Mouse (Mus musculus) CD4-positive naive resting alpha-beta T cell, adult 57 days (primary cell): ENCODE measurements around the gene Cwf19l2. TPM values are rescaled to one million over a fixed set of nuclear protein-coding genes. Genes with fewer than 3 reads are reported as not detected.

Experiments
- total RNA-seq: library from RNA; stranded (reverse); gene quantifications from one replicate; pipeline ENCODE4 v1.2.4, GENCODE M21; 2023

Cwf19l2 gene
- total RNA-seq: 34.2 TPM

GRCm38 (mm10) chr9:3403251-3404208, at the start of gene Cwf19l2:
TSS of gene Cwf19l2 (plus strand) at chr9:3403592.

Other genes with a start within 250 kb of the Cwf19l2 start
- 18.3 TPM for gene Alkbh8, start 68.5 kb upstream of the Cwf19l2 start, total RNA-seq
- not detected for gene Gucy1a2, start 129.2 kb downstream of the Cwf19l2 start, total RNA-seq